Mouse (Mus musculus) embryo, embryonic 11 days (tissue): ENCODE data around the gene Hspb3.
A peak's percentile ranks its signal among the peaks of the same experiment; 100 is the strongest.

ENCODE experiments used
- DNase-seq: peaks from one replicate; pipeline ENCODE4 v3.0.0-alpha.2; 2015

The Hspb3 gene

DNA sequence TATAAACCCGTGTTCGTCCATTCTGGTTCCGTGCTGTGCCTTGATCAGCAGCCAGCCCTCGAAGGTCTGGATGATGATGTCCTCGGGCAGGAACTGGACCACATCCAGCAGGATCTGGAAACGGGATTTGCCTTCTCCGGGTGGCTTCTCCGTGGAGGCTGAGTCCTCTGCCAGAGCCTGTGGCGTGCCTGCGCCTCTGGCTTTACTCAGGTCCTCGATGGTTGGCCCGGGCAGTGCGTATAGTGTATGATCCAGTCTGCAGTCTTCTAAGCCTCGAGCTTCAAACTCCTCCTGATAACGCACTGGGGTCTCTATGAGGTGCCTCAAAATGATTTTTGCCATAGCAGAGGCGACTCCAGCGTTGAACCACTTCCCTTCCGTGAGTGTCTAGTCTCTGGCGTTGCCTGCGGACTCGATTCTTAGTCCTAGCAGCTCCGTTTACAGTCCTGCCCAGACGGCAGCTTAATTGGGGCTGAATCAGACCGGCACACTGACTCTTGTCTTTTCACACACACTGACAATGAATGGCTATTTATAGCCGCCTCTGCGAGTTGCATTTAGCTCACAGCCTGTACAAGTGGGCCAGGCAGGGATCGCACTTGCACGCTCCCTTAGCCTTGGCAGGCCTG lies at the start of gene Hspb3:
Gene Hspb3 (minus strand): TSS at position 526 of the 629 bp plus-strand sequence.
- peak; percentile 45 for DNase-seq

DNA sequence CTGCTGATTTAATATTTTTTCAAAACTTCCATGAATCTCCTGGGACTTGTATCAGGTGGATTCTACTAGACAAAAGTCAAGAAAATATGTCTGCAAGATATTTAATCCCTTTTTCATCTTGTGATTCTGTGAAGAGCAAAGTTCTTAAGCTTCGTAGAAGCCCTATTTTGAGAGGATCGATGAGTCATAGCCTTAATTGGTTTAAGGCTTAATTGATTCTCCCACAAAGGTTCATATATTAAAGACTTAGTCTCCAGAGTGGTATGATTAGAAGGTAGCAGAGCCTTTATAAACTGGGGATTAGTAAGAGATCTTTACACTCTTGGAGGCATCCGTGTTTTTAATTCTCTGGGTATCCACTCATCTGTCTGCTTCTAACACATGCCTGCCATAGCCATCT lies 49.7 kb upstream of the Hspb3 start:
- DNase-seq, result no peak

DNA sequence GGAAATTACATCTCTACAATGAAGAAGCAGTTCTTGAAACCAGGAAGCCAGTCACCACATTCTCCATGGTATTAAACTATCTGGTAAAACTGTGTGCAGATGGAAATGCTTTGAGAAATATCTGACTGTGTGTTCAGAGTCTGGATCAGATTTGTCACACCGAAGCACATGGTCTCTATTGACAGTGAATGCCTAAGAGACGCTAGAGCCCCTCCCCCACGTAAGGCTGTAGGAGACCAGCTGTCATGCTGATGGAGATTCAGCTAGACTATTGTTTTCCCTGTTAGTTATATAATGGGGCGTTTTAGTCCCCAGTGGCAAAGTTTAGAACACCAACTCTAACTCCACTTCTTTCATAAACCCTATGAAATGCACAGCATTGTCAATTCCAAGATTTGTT lies 42.7 kb upstream of the Hspb3 start:
- DNase-seq, result peak; percentile 81

DNA sequence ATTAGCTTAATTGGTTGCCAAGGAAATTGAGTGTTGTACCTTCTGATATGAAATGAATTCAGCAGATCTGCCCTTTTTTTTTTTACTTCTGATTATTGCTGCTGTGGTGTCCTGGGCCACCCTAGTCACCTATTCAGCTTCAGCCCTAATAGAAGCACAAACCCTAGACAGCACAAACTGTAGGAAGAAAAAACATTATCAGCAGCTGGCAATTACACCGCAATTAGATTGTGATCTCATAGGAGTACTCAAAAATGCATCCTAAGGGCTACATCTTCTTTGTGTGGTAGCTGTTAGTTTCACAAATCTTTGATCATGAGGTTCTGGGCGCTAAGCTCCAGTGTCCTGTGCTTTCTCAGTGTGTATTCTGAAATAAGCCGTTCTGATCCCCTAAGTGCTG lies 37.7 kb upstream of the Hspb3 start:
- no peak for DNase-seq

DNA sequence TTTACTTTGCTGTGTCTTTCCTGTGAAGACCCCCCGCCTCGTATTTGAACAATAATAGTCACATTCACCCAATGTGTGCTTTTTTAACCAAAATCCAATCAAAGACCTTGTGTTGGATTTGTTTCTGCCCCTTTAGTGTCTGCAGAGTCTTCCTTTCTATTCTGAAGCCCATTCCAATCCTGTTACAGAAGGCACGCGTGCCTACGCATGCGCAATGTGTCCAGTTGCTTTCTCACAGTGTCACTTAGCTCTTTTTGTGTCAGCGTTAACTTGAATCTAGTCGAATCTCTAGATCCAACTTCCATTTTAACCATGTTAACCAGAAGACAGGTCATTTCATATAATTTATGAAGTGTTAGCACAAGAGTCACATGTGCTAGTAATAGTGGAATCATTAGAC lies 36.5 kb upstream of the Hspb3 start:
- no peak for DNase-seq

DNA sequence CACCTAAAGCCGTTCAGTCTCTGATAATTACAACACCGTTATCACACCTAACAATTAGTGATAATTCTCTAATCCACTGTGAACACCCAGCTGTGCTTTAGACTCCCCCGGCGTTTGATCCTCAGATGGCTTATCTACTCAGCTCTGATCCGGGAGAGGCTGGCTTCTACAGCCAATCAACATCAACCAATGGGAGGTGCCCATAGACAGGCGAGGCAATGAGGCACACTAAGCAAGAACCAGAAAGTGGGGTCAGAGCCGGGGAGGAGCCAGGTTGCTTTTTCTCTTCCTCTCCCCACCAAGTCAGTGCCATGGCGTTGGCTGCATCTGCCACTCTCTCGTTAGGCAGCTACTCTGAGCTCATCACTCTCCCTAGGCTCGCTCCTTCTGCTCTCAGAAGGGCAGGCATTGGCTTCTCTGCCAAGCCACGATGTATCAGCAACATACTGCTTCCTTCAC lies 36.0 kb upstream of the Hspb3 start:
- DNase-seq, result no peak

DNA sequence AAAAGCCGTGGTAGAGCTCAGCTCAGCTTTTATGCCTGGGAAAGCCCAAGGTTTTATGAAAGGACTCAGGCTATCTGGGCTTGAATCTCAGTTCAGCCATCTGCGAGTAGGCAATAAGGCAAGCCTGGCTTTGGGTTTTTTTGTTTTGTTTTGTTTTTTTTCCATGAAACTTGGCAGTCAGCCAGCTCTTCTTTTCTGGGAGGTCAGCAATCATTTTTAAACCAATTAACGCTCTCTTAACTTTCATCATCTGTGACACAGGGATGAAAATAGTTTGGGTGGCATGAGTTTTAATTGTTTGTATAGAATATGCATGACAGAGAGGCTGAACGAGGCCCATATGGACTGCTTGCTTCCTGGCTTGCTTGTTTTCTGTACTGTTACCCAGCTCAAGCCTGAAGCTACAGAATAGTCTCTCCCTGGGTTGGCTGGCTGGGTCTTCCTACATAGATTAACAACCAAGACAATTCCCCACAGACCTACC lies 33.4 kb upstream of the Hspb3 start:
- no peak for DNase-seq

DNA sequence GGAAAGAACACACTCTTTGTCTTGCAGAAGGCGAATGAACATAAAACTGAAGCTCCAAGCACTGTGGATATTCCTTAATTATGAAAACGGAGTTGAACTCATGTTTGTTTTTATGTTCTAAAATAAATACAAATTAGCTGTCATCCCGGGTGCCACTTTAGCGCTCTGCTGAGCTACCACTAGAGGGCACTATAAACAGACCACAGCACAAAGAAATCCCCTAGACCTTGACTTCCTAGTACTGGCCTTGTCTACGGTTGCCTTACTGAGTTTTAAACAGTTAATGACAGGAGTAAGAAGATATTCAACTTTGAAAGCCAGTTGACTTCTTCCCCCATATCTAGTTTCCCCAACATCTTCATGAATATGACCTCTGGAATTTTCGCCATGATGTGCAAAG lies 29.9 kb upstream of the Hspb3 start:
- DNase-seq, result peak; percentile 72

DNA sequence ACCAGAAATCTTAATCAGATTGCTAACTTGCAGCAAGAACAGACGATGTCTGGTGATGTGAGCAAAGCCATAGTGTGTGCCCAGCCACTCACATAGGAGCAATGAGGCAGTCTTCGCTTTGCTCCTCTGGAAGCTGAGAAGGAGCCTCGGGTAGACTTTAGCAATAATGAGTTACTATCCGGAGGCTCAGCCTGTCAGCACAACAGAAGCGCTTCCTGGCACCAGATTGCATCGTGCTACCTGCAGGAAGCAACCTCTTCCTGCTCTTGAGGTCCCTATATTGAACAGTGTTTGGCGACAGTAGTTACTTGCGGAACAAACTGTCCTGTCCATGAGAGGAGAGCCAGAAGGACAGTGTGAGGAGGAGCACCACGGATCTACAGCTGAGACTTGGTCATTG lies 28.2 kb upstream of the Hspb3 start:
- DNase-seq, result no peak

DNA sequence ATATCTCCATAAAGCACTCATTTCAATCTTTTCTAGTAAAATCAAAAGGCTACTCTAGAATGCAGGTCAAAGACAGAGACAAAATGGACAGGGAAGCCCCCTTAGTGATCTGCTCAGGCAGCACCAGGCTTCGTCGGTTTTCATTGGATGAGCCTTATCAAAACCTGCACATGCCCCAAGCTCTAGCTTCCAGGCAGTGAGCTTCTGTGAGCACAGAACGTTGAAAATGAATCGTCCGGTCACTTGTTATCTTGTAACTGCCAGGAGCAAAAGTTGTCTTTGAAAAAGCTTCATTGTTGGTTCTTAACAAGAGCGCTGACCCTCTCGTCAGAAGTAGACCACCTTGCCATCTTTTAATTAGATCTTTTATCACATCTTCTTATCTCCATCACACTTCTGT lies 26.4 kb upstream of the Hspb3 start:
- no peak for DNase-seq

DNA sequence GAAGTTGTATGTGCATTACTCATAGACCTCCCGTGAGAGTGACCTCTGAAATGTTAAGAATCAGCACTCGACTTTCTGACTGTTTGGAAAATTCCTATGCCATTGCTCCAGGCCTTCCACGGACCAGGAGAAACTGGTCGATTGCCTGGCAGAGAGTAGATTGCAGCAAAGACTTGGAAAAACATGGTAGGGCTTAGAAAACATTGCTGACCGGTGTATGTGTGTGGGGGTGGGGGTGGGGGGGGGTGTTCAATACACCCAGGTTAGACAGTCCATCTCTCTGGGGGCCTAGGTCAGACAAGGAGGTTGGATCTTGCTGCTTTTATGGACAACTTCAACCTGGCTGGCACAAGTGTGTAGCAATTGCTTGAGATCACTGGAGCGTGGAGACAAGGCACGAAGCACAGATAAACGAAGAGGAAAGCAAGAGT lies 23.2 kb upstream of the Hspb3 start:
- DNase-seq, result no peak

DNA sequence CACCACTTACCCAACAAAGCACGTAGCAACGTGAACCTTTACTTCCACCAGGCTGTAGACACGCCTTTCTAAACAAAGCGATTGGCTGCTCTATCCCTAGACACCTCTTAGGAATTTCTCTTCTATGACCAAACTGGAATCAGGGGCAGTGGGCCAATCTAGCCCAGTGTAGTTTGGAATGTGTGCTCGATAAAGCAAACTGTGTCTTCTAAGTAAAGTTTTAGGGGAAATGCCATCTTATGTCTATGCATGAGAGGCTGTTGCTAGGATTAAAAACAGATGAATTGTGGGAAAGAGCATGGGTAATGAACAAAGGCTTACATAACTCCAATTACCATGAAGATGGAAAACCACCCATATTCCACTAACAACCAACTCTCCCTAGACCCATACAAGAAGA lies 19.3 kb upstream of the Hspb3 start:
- no peak for DNase-seq

DNA sequence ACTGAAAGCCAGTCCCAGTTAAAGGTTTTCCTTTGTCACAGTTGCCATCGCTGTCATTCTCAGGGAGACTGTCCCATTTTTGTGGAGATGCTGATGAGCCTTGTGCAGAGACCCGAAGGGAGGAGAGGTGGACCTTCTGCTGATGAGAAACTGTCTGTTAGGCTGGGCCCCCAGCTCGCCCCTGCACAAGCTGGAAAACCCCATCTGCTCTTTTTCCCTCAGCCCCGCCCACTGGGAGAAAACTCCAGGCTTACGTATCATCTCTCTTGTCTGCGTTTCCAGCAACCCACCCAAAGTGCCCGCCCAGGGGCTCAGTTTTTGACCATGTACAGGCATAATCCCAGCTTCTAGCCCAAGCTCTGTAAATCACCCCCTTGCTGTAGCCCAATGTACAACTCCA lies 17.2 kb upstream of the Hspb3 start:
- no peak for DNase-seq

DNA sequence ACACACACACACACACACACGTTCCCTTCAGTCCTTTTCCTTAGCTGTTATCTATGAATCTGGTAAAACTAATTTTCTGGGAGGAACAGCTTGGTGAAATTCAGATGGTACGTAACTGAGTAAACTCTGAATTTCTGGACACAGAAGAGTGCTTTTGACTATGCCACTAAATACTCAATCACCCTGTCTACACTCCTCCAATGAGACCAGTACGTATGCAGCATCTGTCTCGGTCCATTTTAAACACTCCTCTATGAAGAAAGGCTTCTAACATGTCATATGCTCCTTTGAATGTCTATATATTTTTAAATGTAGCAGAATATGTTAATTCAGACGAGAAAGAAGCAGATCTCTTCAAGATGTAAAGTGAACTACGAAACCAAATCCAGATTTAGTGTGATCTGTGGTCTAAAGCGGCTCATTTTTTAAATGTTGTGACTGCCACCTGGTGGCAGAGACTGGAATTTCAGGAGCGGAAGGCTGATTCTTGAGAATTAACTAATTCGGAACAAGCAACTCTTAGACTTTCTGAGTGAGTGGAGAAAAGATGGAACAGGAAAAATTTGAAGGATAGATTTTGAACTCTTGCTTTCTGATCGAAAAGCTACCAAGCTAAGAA lies 6.1 kb upstream of the Hspb3 start:
- peak; percentile 83 for DNase-seq

DNA sequence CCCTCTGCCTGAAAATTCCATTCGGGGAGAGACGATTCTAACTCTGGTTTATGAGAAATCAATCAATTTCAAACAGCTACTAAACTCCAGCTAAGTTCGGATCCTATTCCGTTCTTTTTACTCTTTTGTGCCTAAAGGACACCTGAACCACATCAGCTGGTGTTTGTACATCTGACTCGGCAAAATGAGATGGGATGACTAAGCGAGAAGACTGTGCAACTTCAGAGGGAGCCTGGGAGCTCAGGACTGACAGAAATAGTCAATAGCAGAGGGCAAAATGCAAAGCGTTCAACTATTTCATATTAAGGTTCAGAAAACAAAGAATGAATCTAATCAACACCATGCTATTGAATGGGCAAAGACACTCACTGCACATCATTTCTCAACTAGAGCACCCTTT lies 407 bp upstream of the Hspb3 start:
- no peak for DNase-seq

DNA sequence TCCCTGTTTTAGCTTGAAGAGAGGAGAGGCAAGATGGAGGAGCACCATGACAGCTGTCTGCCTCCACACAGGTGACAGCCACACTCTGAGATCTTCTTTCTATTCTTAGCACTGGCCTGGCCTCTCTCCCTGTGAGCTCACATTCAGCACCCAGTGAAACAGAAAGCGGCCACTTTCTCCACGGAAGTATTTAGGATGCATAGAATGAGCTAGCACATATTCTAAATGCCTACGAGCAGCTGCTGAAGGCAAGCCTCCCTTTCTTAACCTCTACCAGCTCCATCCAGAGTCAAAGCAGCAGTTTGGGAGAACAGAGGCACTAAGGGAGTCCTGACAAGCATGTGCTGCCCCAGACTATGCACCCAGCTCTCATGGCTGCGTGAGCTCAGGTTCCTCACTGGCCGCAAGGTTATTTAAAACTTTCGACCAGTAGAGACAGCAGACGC lies 1.6 kb downstream of the Hspb3 start:
- no peak for DNase-seq

DNA sequence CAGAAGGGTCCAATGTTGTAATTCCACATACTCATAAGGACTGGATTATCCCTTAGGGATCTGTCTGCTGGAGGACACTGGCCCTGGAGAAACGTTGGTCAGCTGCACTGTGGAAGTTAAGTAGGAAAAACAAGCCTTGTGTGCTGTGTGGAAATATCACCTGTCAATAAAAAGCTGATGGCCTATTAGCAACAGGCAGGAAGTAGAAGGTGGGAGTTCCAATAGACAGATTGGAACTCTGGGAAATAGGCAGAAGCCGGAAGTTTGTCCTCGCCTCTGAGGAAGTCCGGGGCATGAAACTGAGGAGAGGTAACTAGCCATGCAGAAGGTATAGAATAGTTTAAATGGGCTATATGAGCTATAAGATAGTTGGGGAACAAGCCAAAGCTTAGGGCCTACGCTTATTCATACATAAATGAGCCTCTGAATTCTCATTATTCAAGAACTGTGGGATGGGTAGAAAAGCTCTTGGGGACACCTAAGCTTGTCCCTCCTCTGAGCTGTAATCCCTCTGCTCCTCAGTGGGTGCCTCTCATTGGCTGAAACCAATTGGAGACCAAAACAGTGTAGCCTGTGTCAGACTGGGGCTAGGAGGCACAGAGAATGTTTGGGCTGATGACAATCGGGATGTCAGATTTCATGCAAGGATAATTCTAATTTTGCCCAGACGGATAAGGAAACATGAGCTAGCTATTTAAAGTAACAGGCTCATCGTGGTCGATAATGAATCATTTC lies 2.7 kb downstream of the Hspb3 start:
- DNase-seq, result no peak

DNA sequence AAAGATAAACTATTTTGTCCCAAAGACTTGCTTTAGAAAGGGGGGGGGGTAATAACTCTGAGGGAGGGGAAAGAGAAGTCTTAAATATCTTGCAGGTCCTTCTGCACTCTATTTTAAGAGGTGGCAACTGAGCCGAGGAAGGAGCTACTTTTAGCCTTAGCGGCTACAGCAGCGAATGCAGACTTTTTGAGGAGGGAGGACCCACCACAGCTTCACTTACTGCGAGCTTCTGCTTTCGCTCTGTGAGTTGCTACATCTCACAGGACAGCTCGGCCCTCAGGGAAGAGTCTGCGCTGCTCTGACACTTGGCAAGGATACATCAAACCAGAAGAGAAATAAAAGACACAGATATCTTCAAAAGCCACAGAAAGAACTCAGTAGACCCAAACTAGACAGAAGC lies 6.3 kb downstream of the Hspb3 start:
- DNase-seq, result no peak

DNA sequence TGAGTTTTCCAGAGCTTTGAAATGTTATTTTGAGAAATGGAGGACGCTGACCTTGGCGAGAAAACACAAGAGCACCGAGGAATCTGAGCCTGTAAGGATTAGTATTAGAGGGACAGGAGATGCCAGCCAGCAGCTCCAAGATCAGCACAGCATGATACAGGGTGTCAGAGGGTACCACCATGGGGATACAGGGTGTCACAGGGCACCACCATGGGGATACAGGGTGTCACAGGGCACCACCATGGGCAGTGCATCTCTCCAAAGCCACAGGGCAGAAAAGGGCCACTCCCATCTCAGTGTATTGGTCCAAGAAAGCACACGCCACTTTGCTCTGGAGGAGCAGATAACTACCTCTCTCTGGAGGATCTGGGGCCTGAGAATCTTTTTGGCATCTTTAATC lies 6.8 kb downstream of the Hspb3 start:
- no peak for DNase-seq

DNA sequence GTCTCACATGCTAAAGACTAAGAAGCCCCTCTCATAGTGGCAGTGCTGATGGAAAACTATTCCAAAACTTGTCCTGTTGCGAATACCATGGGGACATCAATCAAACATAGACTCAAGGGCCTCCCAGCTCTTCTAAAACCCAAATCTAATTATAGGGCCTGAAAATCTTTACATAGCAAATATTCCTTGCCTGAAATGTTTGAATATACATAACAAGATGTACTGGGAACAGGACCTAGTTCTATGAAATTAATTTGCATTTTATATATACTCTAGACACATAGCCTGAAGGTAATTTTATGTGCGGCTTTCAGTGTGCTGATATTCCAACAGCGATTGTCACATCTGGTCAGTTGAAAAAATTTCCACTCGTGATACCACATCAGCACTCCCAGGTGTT lies 8.0 kb downstream of the Hspb3 start:
- no peak for DNase-seq

DNA sequence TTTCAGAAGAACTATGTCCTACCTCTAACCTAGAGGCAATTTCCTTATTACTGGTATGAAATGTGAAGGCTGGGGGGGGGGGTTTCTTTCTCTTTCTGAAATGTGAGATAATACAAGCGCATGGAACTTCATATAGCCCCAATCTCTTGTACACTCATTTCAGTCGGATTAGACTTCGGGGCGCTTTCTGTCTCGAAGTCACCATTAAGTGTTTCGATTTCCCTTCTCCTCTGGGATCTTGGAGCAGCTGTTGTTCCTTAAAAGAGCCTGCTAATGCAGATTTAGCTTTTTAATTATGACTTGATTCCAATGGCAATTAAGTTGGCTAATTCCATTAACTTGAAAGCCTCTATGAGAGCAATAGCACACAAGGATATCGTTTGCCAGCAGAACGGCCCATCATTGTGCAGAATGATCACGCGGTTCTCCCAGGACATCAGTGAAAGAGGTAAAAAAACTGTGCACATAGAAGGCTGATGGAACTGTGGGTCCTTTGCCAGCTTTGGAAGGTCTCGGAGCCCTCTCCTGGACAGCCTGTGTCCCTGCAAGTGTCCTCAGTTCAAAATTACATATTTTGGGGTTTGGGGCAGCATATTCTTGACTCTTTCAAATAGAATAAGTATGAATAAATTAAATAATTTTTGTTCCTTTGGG lies 22.4 kb downstream of the Hspb3 start:
- DNase-seq, result peak; percentile 40

DNA sequence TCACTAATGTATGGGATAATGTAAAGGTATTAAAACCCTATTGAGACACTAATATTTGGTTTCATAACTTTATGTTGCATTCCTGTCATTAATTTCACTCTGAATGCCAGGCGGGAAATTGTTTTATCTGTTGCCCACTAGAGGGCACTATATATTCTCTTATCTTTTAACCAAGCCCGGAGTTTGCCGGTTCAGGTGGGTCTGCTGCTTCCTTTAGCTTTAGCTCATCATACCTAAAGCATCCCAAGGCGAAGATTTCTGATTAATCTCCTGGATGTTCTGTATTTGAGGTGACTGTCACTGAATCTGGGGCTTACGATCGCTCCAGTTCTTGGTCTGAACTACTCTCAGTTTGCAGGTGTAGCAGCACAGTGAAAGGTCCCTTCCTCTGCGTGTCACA lies 24.6 kb downstream of the Hspb3 start:
- peak; percentile 76 for DNase-seq

DNA sequence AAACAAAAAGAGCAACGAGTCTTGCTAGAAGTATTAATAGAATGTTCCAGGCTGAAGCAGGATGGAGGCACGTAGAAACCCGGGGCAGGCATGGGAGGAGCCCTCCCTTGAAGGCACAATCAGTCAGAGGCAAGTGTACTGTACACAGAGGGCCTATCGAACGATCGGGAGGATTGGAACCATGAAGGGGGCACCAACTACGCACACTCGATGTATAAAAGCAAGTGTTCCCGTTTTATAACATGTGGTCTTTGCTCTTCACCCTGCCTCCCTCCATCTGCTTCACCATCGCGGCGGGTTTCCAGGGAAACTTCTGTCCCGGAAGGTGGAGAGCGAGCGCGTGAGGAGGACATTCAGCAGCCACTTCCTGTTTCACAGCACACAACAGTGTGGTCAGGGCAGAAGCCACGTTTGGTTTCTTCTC lies 27.7 kb downstream of the Hspb3 start:
- DNase-seq, result no peak
